8 mouse cellular contexts compared by ENCODE assay signal in the genomic region with DNA sequence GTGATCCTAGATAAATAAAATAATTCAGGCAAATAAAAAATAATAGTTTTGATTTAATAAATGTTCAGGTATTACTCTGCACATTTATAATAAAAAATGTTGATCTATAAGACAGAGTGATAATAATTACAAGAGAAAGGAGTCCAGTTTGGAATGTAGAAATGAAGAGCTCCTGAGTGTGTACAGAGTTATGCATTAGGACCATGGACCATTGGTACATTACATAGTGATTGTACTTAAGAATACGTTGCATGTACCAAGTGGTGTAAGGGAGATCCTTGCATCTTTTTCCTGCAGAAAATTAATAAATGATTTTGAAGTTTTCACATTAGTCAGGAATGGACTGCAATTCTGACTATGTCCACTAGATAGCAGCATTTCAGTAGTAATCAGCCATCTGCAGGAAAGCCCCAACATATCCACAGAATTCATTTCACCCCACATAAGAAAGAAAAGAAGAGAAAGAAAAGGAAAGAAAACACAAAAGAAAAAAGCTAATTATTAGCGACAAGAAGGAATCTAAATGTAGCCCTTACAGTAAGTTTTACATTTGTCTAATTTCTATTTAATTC.
DNase-seq lines count a peak whose midpoint lies in the region.

No protein-coding gene starts in this region.

- DNase-seq in adrenal gland, postnatal 10 days: peak; percentile 3
- no peak for DNase-seq in adrenal gland, adult 2 months
- DNase-seq in left cerebral cortex, adult 11 months (ENCODE audit: low spot score): peak; percentile 18
- no peak for DNase-seq in left cerebral cortex, postnatal 4 days
- DNase-seq in ZHBTc4 (ENCODE audit: low read depth, low spot score): peak; percentile 28
- DNase-seq in forelimb bud, embryonic 11.5 days (ENCODE audit: low read depth, low spot score): peak; percentile 61
- peak; percentile 13 for DNase-seq in retina, postnatal 7 days (ENCODE audit: low read depth, low spot score)
- no peak for DNase-seq in frontal cortex, postnatal 14 days (ENCODE audit: low spot score in 2 of 2)

- intact Hi-C loops in left cerebral cortex, postnatal 4 days (cut with DNase I): loop anchor here (2.0 to 5.0 kb wide), 2 partner anchors 719 to 792 kb away; no protein-coding TSS in a partner anchor

Comparison
In these comparisons a context has a peak if more than half of its experiments do, and no peak if none do; other contexts are left out.
1. DNase-seq: peak in adrenal gland, postnatal 10 days (single experiment), left cerebral cortex, adult 11 months (single experiment), ZHBTc4 (single experiment), forelimb bud, embryonic 11.5 days (single experiment) and retina, postnatal 7 days (single experiment); none in adrenal gland, adult 2 months (single experiment), left cerebral cortex, postnatal 4 days (single experiment) and frontal cortex, postnatal 14 days (0 of 2).